Mouse (Mus musculus) G1E (cell line): ENCODE results near the gene Gm10392.

Experiments used
- CTCF ChIP-seq: IDR thresholded peaks from 2 replicates; pipeline ENCODE4 v1.5.1; 2012; ENCODE audit warnings: low read depth, low read length, inconsistent platforms, mixed read lengths
- GATA1 ChIP-seq: IDR thresholded peaks from 2 replicates; pipeline ENCODE4 v1.6.1; 2012; ENCODE audit warnings: borderline replicate concordance, low read length, inconsistent platforms, mixed read lengths
- TAL1 ChIP-seq: conservative IDR thresholded peaks from 2 replicates; pipeline ENCODE4 v1.6.1; 2012; ENCODE audit warnings: low read depth, low read length, inconsistent platforms, mixed read lengths

- no peak for TF ChIP-seq CTCF
- no peak for TF ChIP-seq GATA1
- TF ChIP-seq TAL1 = no peak
Measured at GRCm38 (mm10) chr11:77485229-77485628, 33.8 kb downstream of the Gm10392 start.
